Mouse (Mus musculus) stomach, postnatal 0 days (tissue): ENCODE results near the gene Nckap5l.

ENCODE experiments used
- CTCF ChIP-seq: IDR thresholded peaks from 2 replicates; pipeline ENCODE4 v1.5.1; 2016; ENCODE audit warnings: antibody characterized with exemption, low read depth, mild to moderate bottlenecking, moderate library complexity
- EP300 ChIP-seq: optimal IDR thresholded peaks from 2 replicates; pipeline ENCODE3; 2016; ENCODE audit warnings: antibody characterized with exemption

DNA sequence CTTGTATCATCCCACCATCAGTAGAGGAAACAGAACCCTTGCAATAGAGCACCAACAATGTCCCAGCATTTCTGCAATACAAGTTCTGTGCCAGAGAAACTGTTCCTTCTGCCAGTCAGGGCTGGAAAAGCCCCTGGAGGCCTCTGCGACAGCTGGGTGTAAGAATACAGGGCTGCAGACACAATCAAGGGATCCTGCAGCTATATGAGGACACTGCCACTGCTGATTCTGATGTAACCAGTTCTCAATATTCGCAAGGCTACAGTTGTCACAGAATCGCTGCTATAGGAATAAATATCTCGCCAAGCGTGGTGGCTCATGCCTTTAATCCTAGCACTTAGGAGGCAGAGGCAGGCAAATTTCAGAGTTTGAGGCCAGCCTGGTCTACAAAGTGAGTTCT lies 81.3 kb downstream of the Nckap5l start:
- no peak for TF ChIP-seq CTCF
- TF ChIP-seq EP300 = no peak
